Mouse (Mus musculus) sigmoid colon, adult 10 weeks (tissue): Measurements from ENCODE around the gene Lrrc43. TPM values are rescaled to one million over a fixed set of nuclear protein-coding genes. Genes with fewer than 3 reads are reported as not detected.

Experiments used
- polyA plus RNA-seq: library from polyadenylated mRNA; stranded (reverse); fragments of 350-450 nt; fragmentation: Illumina TruSeq; extraction: RNeasy Lipid Tissue Mini Kit (QIAGEN cat#74804); gene quantifications from one replicate; pipeline ENCODE4 v1.2.3, GENCODE M21; 2014; ENCODE audit warnings: low read depth, low replicate concordance

Lrrc43 gene
- not detected for polyA plus RNA-seq

GRCm38 (mm10) chr5:123489112-123489785 lies at the start of gene Lrrc43, which contains the start of gene Il31:
TSS of gene Lrrc43 (plus strand) at chr5:123489305.
TSS of gene Il31 (minus strand) at chr5:123489489.

GRCm38 (mm10) chr5:123510160-123510559 lies 21.1 kb downstream of the Lrrc43 start, which contains the start of gene B3gnt4:
TSS of gene B3gnt4 (plus strand) at chr5:123510460.

GRCm38 (mm10) chr5:123523692-123524392 lies 34.7 kb downstream of the Lrrc43 start, which contains the start of gene Diablo:
TSS of gene Diablo (minus strand) at chr5:123524176.

GRCm38 (mm10) chr5:123525281-123525680 lies 36.2 kb downstream of the Lrrc43 start, which contains the start of gene Gm49027:
TSS of gene Gm49027 (minus strand) at chr5:123525488.

Other genes with a start within 250 kb of the Lrrc43 start
- 0.88 TPM for gene Wdr66, start 237.2 kb upstream of the Lrrc43 start, polyA plus RNA-seq
- 4.0 TPM for gene Bcl7a, start 145.5 kb upstream of the Lrrc43 start, polyA plus RNA-seq
- 29.5 TPM for gene Mlxip, start 94.5 kb upstream of the Lrrc43 start, polyA plus RNA-seq
- not detected for gene Il31, start 184 bp downstream of the Lrrc43 start, polyA plus RNA-seq
- gene B3gnt4, start 21.2 kb downstream of the Lrrc43 start, polyA plus RNA-seq, result not detected
- 84.9 TPM for gene Diablo, start 34.9 kb downstream of the Lrrc43 start, polyA plus RNA-seq
- not detected for gene Gm49027, start 36.2 kb downstream of the Lrrc43 start, polyA plus RNA-seq
- gene Vps33a, start 83.7 kb downstream of the Lrrc43 start, polyA plus RNA-seq, result 12.8 TPM
- gene Clip1, start 195.3 kb downstream of the Lrrc43 start, polyA plus RNA-seq, result 45.4 TPM
- gene Zcchc8, start 231.8 kb downstream of the Lrrc43 start, polyA plus RNA-seq, result 147 TPM